Mouse (Mus musculus) layer of hippocampus, adult 9-11 months (tissue): ENCODE measurements around the gene Ppil4.

Source experiments
- DNase-seq: peaks from one replicate; pipeline ENCODE4 v3.0.0; 2022

The Ppil4 gene

GRCm38 (mm10) chr10:7825281-7825665 is 32.6 kb downstream of the Ppil4 start:
- DNase-seq: no peak

DNA sequence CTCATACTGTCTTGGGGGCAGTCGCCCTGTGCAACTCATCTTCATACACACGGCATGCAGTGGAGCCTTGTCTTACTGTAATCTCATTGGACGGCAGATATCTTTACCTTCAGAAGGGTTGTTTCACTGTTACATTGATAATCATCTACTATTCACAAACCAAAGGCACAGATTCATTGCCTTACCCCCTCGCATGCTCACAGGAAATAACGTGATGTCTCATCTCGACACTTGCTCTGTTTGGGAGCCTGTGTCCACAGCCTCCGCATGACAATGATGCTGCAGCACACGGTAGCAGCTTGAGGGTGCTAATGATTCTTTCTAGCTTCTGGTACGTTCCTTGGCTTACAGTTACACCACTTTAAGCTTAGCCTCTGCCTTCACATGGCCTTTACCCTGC is 33.4 kb downstream of the Ppil4 start:
- no peak for DNase-seq

GRCm38 (mm10) chr10:7832171-7832676 is 39.5 kb downstream of the Ppil4 start, which contains the start of gene Zc3h12d:
Gene Zc3h12d, plus strand, starts transcription at chr10:7832470.
- no peak for DNase-seq

DNA sequence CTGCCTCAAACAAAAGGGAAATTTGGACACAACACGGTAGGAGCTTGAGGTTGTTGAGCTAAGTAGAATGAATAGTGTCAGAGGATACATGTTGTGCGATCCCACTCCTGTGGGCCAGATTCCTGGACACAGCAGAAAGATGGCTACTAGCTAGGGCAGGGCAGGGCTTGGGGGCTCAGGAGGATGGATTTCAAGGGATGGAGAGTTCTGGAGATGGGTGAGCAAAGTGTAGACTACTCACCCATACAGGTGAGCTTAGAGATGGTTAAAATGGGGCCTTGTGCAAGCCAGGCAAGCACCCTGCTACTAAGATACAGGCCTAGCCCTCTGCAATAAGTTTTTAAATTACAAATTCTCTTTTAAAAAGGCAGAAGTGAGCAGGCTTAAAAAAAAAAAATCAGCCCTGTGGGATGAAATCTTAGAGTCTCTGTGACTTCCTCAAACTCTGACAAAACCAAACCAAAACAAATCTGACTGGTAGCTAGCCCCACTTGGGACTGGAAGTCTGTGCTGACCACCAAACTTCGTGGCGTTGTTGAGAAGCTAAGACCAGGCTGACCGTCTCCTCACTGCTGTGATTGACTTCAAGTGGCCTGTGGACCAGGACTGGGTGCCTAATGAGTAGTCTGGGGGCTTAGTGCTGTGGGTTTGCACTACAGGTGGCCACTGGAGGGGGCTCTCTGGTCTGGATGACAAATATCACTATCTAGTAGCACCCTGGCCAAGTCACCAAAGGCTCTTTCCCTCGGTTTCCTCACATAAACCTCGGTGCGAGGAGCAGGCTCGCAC is 40.9 kb downstream of the Ppil4 start:
- DNase-seq: no peak

DNA sequence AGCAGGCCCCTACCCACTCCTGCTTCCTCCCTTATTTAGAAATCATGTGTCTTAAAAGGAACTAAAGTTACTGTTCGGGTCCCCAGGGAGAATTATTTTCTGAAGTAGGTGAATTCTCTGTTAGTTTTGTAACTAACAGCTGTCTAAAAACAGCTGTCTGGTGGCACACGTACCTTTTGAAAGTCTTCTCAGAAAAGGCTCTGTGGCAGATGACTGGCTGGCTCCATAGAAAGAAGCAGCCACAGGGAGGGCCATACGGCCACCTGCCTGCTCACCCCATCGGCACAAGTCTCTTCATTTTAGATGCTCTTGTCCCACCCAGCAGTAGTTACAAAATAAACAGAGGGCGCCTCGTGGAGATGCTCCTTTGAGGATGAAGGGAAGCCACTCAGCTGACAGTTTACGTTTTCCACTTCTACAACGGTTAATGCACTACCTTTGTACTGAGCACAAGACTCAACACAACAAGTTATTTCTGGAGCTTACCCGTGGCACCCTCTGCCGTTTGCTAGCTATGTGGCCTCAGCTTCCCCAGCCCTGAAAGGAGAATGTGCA is 42.1 kb downstream of the Ppil4 start:
- DNase-seq: no peak

DNA sequence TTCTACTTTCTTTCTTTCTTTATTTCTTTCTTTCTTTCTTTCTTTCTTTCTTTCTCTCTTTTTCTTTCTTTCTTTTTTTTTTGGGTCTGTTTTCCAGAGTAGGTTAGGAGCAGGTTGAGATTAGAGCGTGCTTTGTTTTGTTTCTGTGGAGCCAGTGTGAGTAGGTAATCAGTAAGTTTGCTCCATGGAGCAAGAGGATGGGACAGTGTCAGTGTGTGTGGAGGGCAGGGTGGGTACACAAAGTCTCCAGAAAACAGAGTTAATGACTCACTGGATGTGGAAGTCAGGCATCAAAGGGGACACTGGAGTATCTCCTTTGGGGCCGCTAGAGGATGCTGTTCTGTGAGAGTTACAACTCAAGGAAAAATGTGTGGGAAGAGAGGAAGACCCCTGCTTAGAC is 44.2 kb downstream of the Ppil4 start:
- DNase-seq: no peak

DNA sequence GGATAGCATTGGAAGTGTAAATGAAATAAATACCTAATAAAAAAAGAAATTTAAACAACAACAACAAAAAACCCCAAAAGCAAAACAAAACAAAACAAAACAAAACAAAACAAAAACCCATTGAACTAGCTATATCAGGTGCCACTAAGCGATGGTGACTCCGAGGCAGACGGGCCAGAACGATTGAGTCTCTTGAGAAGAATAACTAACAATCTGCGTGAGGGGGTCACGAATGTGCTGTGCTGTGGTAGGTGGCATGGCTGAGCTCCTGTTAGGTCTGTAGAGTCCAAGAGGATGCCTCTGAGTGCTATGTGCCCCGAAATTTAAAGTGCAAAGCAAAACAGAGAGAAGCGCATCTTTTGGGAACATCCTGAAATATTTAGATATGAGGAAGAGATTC is 44.8 kb downstream of the Ppil4 start:
- no peak for DNase-seq

DNA sequence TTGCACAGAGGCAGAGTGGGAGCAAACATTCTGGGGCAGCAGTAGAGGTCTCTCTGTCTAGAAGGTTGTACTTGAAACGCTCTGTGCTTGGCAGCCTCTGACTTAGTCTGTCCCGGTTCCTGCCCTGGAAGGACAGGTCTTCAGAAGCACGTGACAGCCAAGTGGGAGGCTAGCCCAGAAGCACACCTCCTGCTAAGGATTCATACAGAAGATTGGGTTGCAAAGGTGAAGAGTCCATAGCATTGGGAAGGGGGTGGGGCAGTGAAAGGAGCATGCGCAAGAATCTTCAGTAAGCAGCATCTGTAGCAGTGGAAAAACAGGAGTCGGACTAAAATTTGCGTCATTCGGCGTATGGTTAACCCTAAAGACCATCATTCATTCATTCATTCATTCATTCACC is 45.3 kb downstream of the Ppil4 start:
- DNase-seq: no peak

DNA sequence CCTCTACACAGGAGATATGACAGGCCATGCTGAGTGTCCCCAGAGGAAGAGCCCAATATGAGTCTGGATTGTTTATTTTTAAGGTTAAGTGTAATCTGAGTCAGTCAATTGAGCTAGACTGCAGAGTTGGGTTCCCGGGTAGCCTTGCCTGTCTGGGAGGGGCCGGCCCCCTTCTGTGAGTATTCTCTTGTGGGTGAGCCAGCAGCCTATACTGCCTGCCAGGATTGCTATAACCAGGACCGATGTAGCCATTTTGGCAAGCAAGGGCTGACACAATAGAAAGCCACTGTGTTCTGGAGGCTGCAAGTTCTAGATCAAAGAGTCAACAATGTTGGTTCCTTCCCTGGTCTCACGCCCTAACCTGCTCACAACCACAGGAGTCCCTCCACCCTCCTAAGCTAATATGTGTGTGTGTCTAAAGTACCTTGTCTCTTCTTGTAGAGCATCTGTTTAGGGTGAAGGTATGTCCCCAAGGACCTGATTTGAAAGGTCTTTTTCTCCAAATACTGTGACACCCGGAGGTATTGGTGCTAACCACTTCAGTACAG is 46.3 kb downstream of the Ppil4 start:
- no peak for DNase-seq

GRCm38 (mm10) chr10:7839551-7840352 is 47.1 kb downstream of the Ppil4 start:
- DNase-seq: no peak

- DNase-seq: no peak
Observed at GRCm38 (mm10) chr10:7840353-7840733, 47.7 kb downstream of the Ppil4 start.

DNA sequence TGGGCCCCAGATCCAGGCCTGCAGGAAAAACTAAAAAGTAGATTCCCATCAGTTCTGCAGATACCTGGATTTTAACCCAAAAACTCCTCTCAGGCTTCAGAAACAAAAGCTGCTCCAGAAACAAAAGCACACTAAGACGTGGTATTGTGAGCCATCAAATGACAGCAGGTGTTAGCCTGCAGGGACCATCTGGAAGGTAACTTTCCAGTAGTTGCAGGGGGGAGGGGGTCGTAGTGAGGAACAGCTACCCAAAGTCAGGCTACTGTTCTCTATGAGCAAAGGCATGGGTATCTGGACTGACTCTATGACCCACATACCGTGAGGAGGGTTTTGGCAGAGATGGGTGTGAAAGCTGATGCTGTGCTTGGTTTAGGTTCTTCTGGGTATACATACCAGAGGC is 48.1 kb downstream of the Ppil4 start:
- no peak for DNase-seq

DNA sequence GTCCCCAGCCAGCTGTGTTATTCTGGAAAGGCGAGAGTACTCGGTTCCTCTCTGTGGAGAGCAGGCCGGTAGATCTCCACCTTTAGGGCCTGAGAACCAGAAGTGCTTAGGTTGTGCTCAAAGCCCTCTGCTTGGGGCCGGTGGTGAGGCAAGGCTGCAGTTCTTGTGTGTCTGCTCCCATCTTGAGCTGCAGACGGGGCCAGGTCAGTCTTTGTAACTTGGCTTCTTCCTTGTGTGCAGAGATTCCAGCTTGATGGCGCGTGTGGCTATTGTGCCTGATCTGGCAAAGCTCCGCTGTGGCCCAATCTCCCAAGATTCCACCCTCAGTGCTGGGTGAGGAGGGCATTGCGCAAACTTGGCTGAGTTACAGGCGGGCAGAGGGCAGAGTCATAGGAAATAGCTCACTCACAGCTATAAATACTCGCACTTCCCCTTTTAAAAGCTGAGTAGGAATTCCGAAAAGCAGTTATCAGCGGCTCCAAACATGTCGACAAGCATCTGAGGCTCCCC is 48.9 kb downstream of the Ppil4 start:
- peak; percentile 76 for DNase-seq

DNA sequence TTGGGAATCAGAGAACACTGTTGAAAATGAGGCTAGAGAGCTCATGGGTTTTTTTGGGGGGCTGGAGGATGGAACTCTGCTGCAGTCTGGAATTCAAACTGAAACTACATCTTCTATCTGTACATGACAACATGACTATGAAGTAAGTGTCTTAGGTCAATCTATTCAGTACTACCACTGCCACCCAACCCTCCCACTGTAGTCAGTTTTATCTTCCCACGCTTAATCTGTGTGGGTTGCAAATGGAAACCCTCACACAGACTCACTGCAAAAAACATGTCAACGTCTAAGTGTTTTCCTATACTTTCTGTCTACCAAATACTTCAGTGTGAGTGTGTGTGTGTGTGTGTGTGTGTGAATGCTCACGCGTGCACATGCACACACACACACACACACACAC is 50.5 kb downstream of the Ppil4 start:
- no peak for DNase-seq

DNA sequence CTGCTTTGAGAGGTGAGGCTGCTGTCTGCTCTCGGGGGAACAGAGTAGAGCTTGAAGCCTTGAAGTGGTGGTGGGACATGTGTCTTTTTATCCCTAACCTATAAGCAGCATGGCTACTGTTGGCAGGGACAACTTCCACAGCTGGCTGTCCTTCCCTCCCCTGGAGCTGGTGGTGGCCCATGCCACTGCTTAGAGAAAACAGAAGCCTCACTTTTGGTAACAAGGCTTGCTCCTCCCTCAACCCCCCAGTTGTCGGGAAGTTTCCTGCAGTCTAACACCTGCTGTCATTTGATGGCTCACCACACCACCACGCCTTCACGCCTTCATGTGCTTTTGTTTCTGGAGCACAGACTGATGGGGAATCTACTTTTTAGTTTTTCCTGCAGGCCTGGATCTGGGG is 51.5 kb downstream of the Ppil4 start:
- DNase-seq: no peak

- DNase-seq: no peak
Observed at GRCm38 (mm10) chr10:7845136-7845535, 52.4 kb downstream of the Ppil4 start.

- DNase-seq: no peak
Observed at GRCm38 (mm10) chr10:7845991-7846390, 53.3 kb downstream of the Ppil4 start.

DNA sequence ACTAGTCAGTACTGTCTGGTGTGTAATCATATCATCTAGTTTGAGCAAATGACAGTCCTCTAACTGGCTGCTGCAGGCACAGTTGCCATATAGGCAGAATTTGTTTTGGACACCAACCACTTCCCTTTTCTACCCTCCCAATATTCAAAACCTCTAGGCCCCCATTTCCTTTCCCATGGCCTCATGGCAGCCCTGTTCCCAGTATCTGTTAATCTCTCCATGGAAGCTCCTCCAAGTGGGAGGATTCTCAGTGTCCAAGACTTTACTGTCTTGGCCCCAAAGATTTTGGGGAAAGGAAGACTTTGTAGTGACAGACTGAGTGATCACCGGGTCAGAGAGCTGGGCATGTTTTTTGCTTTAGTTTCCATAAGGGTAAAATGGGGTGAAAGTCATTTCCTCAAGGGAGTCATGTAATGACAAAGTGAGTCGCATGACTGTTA is 54.5 kb downstream of the Ppil4 start:
- DNase-seq: no peak

- DNase-seq: no peak
Observed at GRCm38 (mm10) chr10:7851891-7852290, 59.2 kb downstream of the Ppil4 start.

GRCm38 (mm10) chr10:7860494-7860893 is 67.8 kb downstream of the Ppil4 start:
- DNase-seq: no peak

DNA sequence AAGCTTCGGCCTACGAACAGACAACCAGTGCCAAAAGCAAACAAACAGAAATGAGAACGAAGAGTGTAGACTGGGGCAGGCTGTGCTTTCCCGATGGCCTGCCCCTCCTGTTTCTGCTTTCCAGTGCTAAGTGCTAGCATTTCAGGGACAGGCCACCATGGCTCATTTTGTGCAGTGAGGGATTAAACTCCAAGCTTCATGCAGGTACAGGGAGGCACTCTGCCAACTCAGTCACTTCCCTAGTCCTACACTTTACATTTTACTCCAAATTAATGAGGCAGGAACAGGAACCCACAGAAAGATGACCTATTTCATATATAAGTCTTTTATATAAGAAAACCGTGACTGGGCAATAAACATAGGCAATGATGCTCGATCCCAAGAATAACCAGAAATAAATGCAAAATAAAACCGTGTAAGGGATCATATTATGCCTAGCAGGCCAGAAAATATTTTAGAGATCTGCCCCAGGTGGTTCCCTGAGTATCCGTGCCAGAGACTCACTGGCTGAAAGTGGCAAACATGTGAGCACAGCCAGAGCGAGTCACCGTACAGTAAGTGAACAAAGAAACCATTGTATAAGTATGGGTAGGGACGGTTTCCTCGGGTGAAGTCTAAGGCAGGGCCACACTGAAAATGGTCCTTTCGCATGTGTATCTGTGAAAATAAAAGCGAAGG is 68.7 kb downstream of the Ppil4 start:
- DNase-seq: no peak

DNA sequence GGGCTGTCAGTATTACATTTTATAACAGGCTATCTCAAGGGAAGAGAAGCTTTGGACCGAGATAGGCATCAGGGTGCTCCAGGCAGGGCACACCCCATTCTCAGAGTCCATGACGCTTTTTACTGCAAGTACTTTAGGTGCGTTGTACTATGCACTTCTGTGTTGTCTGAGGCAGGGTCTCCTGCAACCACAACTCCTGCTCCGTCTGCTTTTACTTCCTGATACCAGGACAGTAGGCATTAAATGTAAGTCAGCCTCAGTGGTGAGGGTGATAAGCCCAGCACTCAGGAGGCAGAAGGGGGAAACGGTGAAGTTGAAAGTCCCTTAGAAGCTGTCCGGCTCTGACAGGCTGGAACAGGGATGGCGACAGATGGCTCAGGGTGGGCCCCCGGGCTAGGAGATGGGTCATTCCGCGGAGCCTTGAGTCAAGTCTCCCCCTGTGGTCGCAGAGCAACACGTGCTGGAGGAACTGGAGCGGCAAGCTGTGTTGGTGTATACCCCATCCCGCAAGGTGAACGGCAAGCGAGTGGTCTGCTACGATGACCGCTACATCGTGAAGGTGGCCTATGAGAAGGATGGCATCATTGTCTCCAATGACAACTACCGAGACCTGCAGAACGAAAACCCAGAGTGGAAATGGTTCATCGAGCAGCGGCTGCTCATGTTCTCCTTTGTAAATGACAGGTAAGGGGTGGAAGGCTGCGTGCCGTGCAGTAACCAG is 69.4 kb downstream of the Ppil4 start:
- DNase-seq: no peak
